Mouse (Mus musculus) cerebellum, postnatal 14 days (tissue): ENCODE data around the gene Mpo.

Source experiments
- DNase-seq, 2 experiments: peaks; one replicate each; pipeline ENCODE4 v3.0.0; 2021; ENCODE audit warnings: mixed read lengths in 2 of 2

Gene Mpo

GRCm38 (mm10) chr11:87758161-87758911, 35.0 kb upstream of the Mpo start:
- DNase-seq = no peak

GRCm38 (mm10) chr11:87758957-87759608, 34.3 kb upstream of the Mpo start:
- DNase-seq = no peak

- peak; percentile 68 to 74 for DNase-seq
These were observed 33.8 kb upstream of the Mpo start for GRCm38 (mm10) chr11:87759609-87760005.

GRCm38 (mm10) chr11:87760301-87761081, 32.9 kb upstream of the Mpo start, which contains the start of gene Tspoap1:
TSS of gene Tspoap1 (plus strand) at chr11:87760541.
- peak; percentile 85 to 87 for DNase-seq

GRCm38 (mm10) chr11:87761181-87761721, 32.1 kb upstream of the Mpo start:
- peak; percentile 43 to 54 for DNase-seq

GRCm38 (mm10) chr11:87761806-87762701, 31.3 kb upstream of the Mpo start:
- peak in 1 of 2 experiments; percentile 34 for DNase-seq

- peak; percentile 59 to 63 for DNase-seq
These were observed 30.5 kb upstream of the Mpo start for GRCm38 (mm10) chr11:87762702-87763385.

GRCm38 (mm10) chr11:87763511-87763987, 29.8 kb upstream of the Mpo start:
- peak; percentile 85 to 88 for DNase-seq

- DNase-seq = peak; percentile 68 to 71
These were observed 29.1 kb upstream of the Mpo start for GRCm38 (mm10) chr11:87763988-87764876.

- DNase-seq = no peak
These were observed 24.6 kb upstream of the Mpo start for GRCm38 (mm10) chr11:87768745-87769144.

- peak; percentile 84 to 91 for DNase-seq
These were observed 22.4 kb upstream of the Mpo start for GRCm38 (mm10) chr11:87770989-87771388.

- no peak for DNase-seq
These were observed 21.0 kb upstream of the Mpo start for GRCm38 (mm10) chr11:87772354-87772753.

- peak; percentile 77 to 81 for DNase-seq
These were observed 15.1 kb upstream of the Mpo start for GRCm38 (mm10) chr11:87778100-87778765.

GRCm38 (mm10) chr11:87778915-87779314, 14.5 kb upstream of the Mpo start:
- DNase-seq = no peak

- no peak for DNase-seq
These were observed 14.0 kb upstream of the Mpo start for GRCm38 (mm10) chr11:87779392-87779791.

- no peak for DNase-seq
These were observed 13.3 kb upstream of the Mpo start for GRCm38 (mm10) chr11:87780130-87780529.

- DNase-seq = no peak
These were observed 3.3 kb upstream of the Mpo start for GRCm38 (mm10) chr11:87790088-87790487.

GRCm38 (mm10) chr11:87801711-87802275, 8.4 kb downstream of the Mpo start:
- no peak for DNase-seq

- DNase-seq = peak; percentile 33 to 53
These were observed 9.2 kb downstream of the Mpo start for GRCm38 (mm10) chr11:87802621-87803020.
